In genomic region chr14:84476906-84477305, GRCm38 (mm10) we compare ENCODE assay signal across 22 mouse cellular contexts.
"Had no signal": no experiment of that assay in that cellular context is flagged by ENCODE, and none has a peak within 500 bp of the region (broad histone marks: within the 10 kb centered on the region; RNA-seq: fewer than 3 reads in every experiment).

No protein-coding gene starts in this region.

- H3K4me3 ChIP-seq: heart, adult 2 months; heart, embryonic 13.5 days; heart, embryonic 15.5 days; hindbrain, embryonic 12.5 days; kidney, embryonic 15.5 days; left cerebral cortex, adult 2 months; limb, embryonic 10.5 days; limb, embryonic 12.5 days had no signal

- DNase-seq: forebrain, postnatal 0 days; gastrocnemius, postnatal 14 days; gastrocnemius, postnatal 36 days; heart, adult 11 months; heart, adult 2 months; heart, postnatal 14 days; heart, postnatal 36 days; kidney, adult 11 months; kidney, adult 2 months; kidney, adult 9 months; kidney, postnatal 14 days; liver had no signal

- H3K4me2 ChIP-seq: heart, embryonic 11.5 days; heart, embryonic 13.5 days; heart, embryonic 15.5 days; kidney, embryonic 15.5 days; limb, embryonic 12.5 days had no signal

- H3K27me3 ChIP-seq: heart, embryonic 13.5 days; heart, embryonic 15.5 days; hindbrain, embryonic 12.5 days; kidney, embryonic 15.5 days; limb, embryonic 12.5 days had no signal

- H3K36me3 ChIP-seq: heart, embryonic 13.5 days; heart, embryonic 15.5 days; hindbrain, embryonic 12.5 days; kidney, embryonic 15.5 days; limb, embryonic 10.5 days; limb, embryonic 12.5 days had no signal

- H3K9me3 ChIP-seq: heart, embryonic 13.5 days; heart, embryonic 15.5 days; hindbrain, embryonic 12.5 days; kidney, embryonic 15.5 days; limb, embryonic 10.5 days; limb, embryonic 12.5 days had no signal

- ATAC-seq: forebrain, postnatal 0 days; intestine, embryonic 16.5 days had no signal

- H3K9ac ChIP-seq: forebrain, postnatal 0 days; heart, embryonic 13.5 days; heart, embryonic 15.5 days; hindbrain, embryonic 12.5 days; kidney, embryonic 15.5 days; limb, embryonic 12.5 days had no signal

- H3K4me1 ChIP-seq: heart, embryonic 13.5 days; heart, embryonic 15.5 days; hindbrain, embryonic 12.5 days; kidney, embryonic 15.5 days; limb, embryonic 10.5 days; limb, embryonic 12.5 days had no signal

- H3K27ac ChIP-seq: heart, adult 2 months; heart, embryonic 13.5 days; heart, embryonic 15.5 days; hindbrain, embryonic 12.5 days; kidney, embryonic 15.5 days; kidney, postnatal 0 days; left cerebral cortex, adult 2 months; limb, embryonic 10.5 days; limb, embryonic 12.5 days had no signal
